Mouse (Mus musculus): ENCODE measurements around the gene Atg16l2.

DNA sequence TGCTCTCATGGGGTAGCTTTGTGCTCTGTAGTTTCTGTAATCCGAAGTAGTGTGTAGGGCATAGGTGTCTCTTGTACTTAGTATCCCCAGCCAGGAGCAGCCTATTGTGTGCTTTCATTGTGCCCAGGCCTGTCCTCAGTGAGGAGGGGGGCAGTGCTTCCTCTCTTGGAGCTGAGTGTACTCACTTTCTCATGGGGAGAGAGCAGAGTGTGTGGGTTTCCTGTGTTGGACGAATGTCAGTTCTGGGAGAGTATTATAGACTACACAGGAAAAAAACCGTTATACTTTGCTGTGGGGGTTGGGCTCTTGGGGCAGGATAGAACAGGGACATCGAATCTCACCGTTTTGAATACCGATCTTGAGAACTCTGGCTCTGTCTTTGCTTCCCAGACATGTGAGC is 39.4 kb upstream of the Atg16l2 start:
- TF ChIP-seq CTCF (IDR thresholded peaks at IDR 0.05; ENCODE audit: extremely low read depth, insufficient read length, insufficient replicate concordance, low read depth, low read length) = no peak
- TF ChIP-seq POLR2A (IDR thresholded peaks at IDR 0.05; ENCODE audit: low read depth, low read length) = no peak
